Mouse (Mus musculus) B cell, adult (primary cell): ENCODE measurements around the gene Cacfd1. TPM values are rescaled to one million over a fixed set of nuclear protein-coding genes. Genes with fewer than 3 reads are reported as not detected.

Source experiments
- total RNA-seq: library from RNA; stranded (reverse); gene quantifications from 4 replicates; pipeline ENCODE4 v1.2.4, GENCODE M21; 2023; ENCODE audit not compliant: inconsistent age

The Cacfd1 gene
- total RNA-seq, result 36.1 to 44.2 TPM (median 39.9 TPM) in 4 replicates

GRCm38 (mm10) chr2:27009714-27010244, at the start of gene Cacfd1:
Gene Cacfd1 (plus strand): TSS chr2:27009926.

GRCm38 (mm10) chr2:26963923-26964723, 45.6 kb upstream of the Cacfd1 start, which contains the start of gene Rexo4:
Gene Rexo4 (minus strand): TSS chr2:26964386.

GRCm38 (mm10) chr2:26973116-26973515, 36.6 kb upstream of the Cacfd1 start, which contains the start of gene Adamts13:
Gene Adamts13 (plus strand): TSS chr2:26973416.

GRCm38 (mm10) chr2:27027618-27028436, 18.1 kb downstream of the Cacfd1 start, which contains the start of gene Slc2a6:
Gene Slc2a6 (minus strand): TSS chr2:27027998.

Other genes starting within 250 kb of the Cacfd1 start
- gene Abo, start 144.9 kb upstream of the Cacfd1 start, total RNA-seq, result not detected in 4 replicates
- gene Surf6, start 107.0 kb upstream of the Cacfd1 start, total RNA-seq, result 66.0 to 76.3 TPM (median 70.9 TPM) in 4 replicates
- gene Med22, start 99.2 kb upstream of the Cacfd1 start, total RNA-seq, result 14.9 to 18.4 TPM (median 17.2 TPM) in 4 replicates
- gene Rpl7a, start 99.2 kb upstream of the Cacfd1 start, total RNA-seq, result 716 to 763 TPM (median 757 TPM) in 4 replicates
- 45.9 to 55.5 TPM (median 50.3 TPM) in 4 replicates for gene Surf2, start 93.6 kb upstream of the Cacfd1 start, total RNA-seq
- gene Surf1, start 93.4 kb upstream of the Cacfd1 start, total RNA-seq, result 55.8 to 77.5 TPM (median 60.0 TPM) in 4 replicates
- gene Surf4, start 76.0 kb upstream of the Cacfd1 start, total RNA-seq, result 58.8 to 67.2 TPM (median 62.0 TPM) in 4 replicates
- not detected in 4 replicates for gene Stkld1, start 75.9 kb upstream of the Cacfd1 start, total RNA-seq
- 56.8 to 74.9 TPM (median 67.4 TPM) in 4 replicates for gene Rexo4, start 45.5 kb upstream of the Cacfd1 start, total RNA-seq
- 0.16 TPM in 1 of 4 replicates, not detected in the others for gene Adamts13, start 36.5 kb upstream of the Cacfd1 start, total RNA-seq
- gene Slc2a6, start 18.1 kb downstream of the Cacfd1 start, total RNA-seq, result 6.8 to 9.0 TPM (median 8.5 TPM) in 4 replicates
- not detected in 4 replicates for gene Mymk, start 62.3 kb downstream of the Cacfd1 start, total RNA-seq
- 1.6 to 5.0 TPM (median 3.4 TPM) in 4 replicates for gene Adamtsl2, start 69.5 kb downstream of the Cacfd1 start, total RNA-seq
- gene Fam163b, start 132.6 kb downstream of the Cacfd1 start, total RNA-seq, result not detected in 4 replicates
- gene Dbh, start 155.3 kb downstream of the Cacfd1 start, total RNA-seq, result not detected in 4 replicates
- gene Sardh, start 238.4 kb downstream of the Cacfd1 start, total RNA-seq, result not detected in 4 replicates